Mouse (Mus musculus): ENCODE results near the gene Casq2. TPM values are rescaled to one million over a fixed set of nuclear protein-coding genes. Genes with fewer than 3 reads are reported as not detected.

Casq2 gene
- 1.9 and 4.3 TPM in 2 replicates for polyA plus RNA-seq (2015; fragmentation: Nextera tagmentation; extraction: Ambion mirVana)

DNA sequence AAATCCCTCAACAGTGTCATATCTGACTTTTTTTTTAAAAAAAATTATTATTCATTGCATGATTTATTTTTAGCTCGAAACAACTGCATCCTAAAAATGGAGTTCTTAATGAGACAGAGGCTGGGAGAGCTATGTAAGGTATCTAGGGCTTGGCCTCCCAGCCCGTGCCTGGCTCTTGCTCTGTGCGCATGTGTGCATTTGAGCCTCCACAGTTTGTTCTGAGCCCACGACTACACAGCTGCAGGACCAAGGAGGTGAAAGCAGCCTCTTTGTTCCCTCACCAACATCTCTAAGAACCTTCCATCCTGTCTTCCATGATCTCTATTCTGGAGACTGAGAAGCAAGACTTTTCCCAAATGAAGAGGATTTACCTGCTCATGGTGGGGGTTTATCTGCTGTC, at the start of gene Casq2:
Casq2 (plus strand) TSS at position 133 of the 400 bp plus-strand sequence.
- WGBS, result 78% methylated on average over 4 of the region's 4 CpGs
- ATAC-seq (ENCODE audit: low read depth), result no peak
- Histone ChIP-seq H3K9me3 (0 out of 2 replicates have a peak, but pooled peaks cover 3% of the 10 kb centered on the region), H3K4me1 (replicated peaks) (no peaks in the 10 kb centered on the region; the same call in 1 of the 2 replicates), H3K27ac (replicated peaks) (no peak within 1 kb of the TSS), H3K36me3 (no peaks in the 10 kb centered on the region), H3K9ac (no peak within 1 kb of the TSS), H3K27me3 (peaks cover 27% of the 10 kb centered on the region; the same call in 1 of the 2 replicates), H3K4me3 (no peak within 1 kb of the TSS), H3K4me2 (no peak within 1 kb of the TSS)

DNA sequence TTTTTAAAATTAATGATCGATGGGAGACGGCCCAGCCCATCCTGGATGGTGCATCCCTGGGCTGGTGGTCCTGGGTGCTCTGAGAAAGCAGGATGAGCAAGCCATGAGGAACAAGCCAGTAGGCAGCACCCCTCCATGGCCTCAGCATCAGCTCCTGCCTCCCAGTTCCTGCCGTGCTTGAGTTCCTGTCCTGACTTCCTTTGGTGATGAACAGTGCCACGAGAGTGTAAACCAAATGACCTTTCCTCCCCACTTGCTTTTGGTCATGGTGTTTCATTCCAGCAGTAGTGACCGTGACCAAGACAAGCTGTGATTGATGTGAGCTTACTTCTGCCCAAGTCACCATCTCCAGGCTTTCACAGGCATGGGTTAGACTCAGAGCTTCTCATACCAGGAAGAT, 48.4 kb upstream of the Casq2 start:
- WGBS, result 87% methylated on average over 5 of the region's 5 CpGs
- Histone ChIP-seq H3K4me3 (no peak overlapping the region), H3K4me2 (no peak overlapping the region), H3K9me3 (no peaks in the 10 kb centered on the region), H3K27ac (replicated peaks) (no peak overlapping the region), H3K9ac (no peak overlapping the region), H3K36me3 (no peaks in the 10 kb centered on the region), H3K4me1 (replicated peaks) (no peaks in the 10 kb centered on the region), H3K27me3 (no peaks in the 10 kb centered on the region)
- ATAC-seq (ENCODE audit: low read depth), result no peak

DNA sequence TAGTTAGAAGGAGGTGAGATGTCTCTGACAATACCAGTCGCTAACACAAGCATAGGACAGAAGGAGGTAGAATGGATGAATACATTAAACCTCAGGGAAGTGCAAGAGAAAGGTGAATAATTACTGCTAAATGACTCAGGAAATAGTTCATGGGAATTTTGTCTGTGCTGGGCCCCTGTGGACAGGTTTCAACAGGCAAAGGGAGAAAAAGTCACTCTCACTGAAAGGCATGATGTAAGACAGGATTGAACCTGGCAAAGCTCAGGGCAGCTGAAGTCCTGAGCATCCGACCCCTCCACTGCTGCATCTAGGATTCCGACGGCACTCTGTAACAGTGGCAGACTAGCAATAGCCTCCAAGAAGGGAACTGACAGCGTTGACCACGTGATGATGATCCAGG, 47.6 kb upstream of the Casq2 start:
- Histone ChIP-seq H3K4me1 (replicated peaks) (no peaks in the 10 kb centered on the region), H3K9me3 (no peaks in the 10 kb centered on the region), H3K4me2 (no peak overlapping the region), H3K27ac (replicated peaks) (no peak overlapping the region), H3K9ac (no peak overlapping the region), H3K27me3 (no peaks in the 10 kb centered on the region), H3K36me3 (no peaks in the 10 kb centered on the region), H3K4me3 (no peak overlapping the region)
- no peak for ATAC-seq (ENCODE audit: low read depth)
- 81% methylated on average over 6 of the region's 6 CpGs for WGBS

DNA sequence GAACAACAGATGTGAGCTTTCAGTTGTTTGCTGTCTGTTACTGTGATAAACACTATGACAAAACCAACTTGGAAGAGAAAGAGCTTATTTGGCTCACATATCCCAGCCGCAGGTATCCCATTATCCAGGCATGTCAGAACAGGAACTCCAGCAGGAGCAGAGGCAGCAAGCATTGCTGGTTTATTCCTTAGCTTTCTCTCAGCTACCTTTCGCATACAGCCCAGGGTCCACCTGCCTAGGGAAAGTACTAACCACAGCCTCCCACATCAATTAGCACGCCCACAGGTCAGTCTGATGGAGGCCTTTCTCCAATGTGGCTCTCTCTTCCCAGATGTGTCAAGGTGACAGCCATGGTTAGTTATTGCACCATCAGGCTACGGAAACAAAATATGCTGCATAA, 44.6 kb upstream of the Casq2 start:
- Histone ChIP-seq H3K4me1 (replicated peaks) (no peaks in the 10 kb centered on the region), H3K4me2 (no peak overlapping the region), H3K9me3 (no peaks in the 10 kb centered on the region), H3K4me3 (no peak overlapping the region), H3K36me3 (no peaks in the 10 kb centered on the region), H3K27me3 (no peaks in the 10 kb centered on the region), H3K27ac (replicated peaks) (no peak overlapping the region), H3K9ac (no peak overlapping the region)
- no peak for ATAC-seq (ENCODE audit: low read depth)
- 89% methylated on average over 4 of the region's 4 CpGs for WGBS

DNA sequence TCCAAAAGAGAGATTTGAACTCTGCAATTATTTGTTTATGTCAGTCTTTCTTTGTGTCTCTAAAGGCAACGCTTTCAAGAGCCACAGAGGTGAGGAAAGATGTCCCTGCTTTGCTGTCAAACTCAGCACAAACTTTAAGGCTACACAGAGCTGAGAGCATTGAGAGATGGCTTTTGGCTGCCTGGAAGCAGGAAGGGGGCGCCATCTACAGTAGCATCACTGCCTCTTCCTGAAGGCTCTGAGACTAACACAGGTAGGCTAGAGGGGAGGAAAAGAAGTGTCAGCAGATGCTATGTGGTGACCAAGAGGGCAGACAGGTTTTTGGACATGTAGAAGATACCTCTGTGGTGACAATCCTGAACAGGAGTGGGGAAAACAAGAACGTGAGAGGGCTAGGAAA, 41.1 kb upstream of the Casq2 start:
- Histone ChIP-seq H3K27ac (replicated peaks) (no peak overlapping the region), H3K9ac (no peak overlapping the region), H3K4me1 (replicated peaks) (peaks cover 15% of the 10 kb centered on the region), H3K9me3 (no peaks in the 10 kb centered on the region), H3K27me3 (no peaks in the 10 kb centered on the region), H3K36me3 (no peaks in the 10 kb centered on the region), H3K4me2 (no peak overlapping the region), H3K4me3 (no peak overlapping the region)
- 36% methylated on average over 3 of the region's 3 CpGs for WGBS
- ATAC-seq (ENCODE audit: low read depth), result no peak

DNA sequence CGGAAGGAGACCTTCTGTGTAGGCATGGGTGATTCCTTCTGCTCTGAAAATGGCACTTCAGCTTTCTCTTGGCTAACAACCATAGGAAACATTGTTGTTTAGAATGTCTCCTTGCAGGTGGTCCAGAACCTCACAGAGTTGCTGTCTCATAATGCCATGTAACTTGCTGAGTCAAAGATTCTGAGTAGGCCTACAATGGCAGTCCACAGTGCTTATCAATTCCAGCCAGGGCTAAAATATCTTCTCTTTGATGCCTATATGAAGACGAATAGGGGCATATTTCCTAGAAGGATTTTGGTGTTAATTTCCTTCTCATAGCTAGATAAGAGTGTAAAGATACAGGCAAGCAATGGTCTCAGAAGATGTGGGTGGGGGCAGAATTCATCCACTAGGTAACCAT, 38.7 kb upstream of the Casq2 start:
- Histone ChIP-seq H3K9ac (no peak overlapping the region), H3K4me1 (replicated peaks) (peaks cover 16% of the 10 kb centered on the region), H3K9me3 (no peaks in the 10 kb centered on the region; the same call in 1 of the 2 replicates), H3K36me3 (no peaks in the 10 kb centered on the region), H3K27me3 (no peaks in the 10 kb centered on the region), H3K27ac (replicated peaks) (no peak overlapping the region), H3K4me2 (no peak overlapping the region), H3K4me3 (no peak overlapping the region)
- no peak for ATAC-seq (ENCODE audit: low read depth)
- 95% methylated on average over 2 of the region's 2 CpGs for WGBS

DNA sequence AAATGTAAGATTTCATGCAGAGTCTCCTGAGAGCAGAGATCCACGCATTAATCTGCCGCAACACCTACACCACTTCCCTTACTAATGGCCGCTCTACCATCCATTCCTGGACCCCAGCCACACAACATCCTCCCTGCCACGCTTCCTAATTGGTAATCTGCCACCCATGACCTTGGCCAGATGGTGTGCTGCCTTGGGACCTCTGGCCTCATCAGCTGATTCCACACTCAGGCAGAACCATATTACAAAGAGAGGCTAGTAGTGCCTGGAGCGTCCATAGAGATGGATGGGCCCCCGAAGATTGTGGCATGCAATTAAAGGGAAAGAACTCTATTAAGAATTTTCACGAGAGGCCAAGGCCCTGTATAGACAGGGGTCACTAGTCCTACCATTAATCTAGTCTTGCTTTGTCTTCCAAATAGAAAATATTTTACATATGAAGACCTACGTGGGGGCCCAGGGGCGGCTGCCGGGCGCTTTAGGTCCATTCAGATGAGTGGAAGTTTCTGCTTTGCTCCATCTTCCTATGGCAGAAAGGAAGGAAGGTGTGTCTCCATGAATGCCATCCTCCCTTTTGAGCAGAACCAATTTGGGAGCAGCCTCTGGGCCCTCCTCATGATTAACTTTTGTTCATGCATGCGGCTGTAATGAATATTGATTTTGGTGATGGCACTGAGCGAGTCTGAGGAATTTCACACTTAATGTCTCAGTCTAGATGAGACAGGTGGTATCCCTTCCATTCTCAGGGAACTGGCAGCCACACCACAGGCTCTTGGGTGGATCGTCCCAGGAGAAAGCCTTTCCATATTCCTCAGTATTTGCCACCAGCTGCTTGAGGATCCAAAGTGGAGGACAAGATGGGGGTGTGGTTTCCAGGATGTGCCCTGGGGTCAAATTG, 36.8 kb upstream of the Casq2 start:
- WGBS, result 21% methylated on average over 14 of the region's 14 CpGs
- Histone ChIP-seq H3K9ac (no peak overlapping the region), H3K9me3 (no peaks in the 10 kb centered on the region; the same call in 1 of the 2 replicates), H3K27ac (replicated peaks) (peak overlapping the region; percentile 77), H3K36me3 (no peaks in the 10 kb centered on the region), H3K4me1 (replicated peaks) (peaks cover 23% of the 10 kb centered on the region), H3K27me3 (no peaks in the 10 kb centered on the region), H3K4me3 (no peak overlapping the region), H3K4me2 (no peak overlapping the region)
- ATAC-seq (ENCODE audit: low read depth), result peak; percentile 88

DNA sequence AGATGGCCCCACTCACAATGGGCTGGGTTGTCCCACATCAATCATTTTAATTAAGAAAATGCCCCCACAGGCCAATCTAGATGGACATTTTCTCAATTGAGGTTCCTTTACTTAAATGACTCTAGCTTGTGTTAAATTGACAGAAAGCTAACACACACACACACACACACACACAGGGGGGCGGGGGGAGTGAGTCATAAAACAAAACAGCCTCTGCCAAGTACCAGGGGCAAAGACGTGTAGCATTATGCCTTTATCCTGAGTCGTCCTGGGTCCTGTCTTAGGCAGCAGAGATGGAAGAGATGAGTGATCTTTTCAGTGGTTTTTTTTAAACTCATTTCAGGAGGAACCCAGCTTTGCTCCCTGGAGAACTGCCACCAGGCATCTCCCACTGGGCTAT, 34.2 kb upstream of the Casq2 start:
- H3K4me2 ChIP-seq, result no peak overlapping the region
- no peak overlapping the region for H3K9ac ChIP-seq
- no peak for ATAC-seq (ENCODE audit: low read depth)
- H3K4me3 ChIP-seq, result no peak overlapping the region
- WGBS, result 27% methylated on average over 3 of the region's 3 CpGs
- peaks cover 36% of the 10 kb centered on the region for H3K4me1 ChIP-seq (replicated peaks)
- no peaks in the 10 kb centered on the region; the same call in 1 of the 2 replicates for H3K9me3 ChIP-seq
- H3K27me3 ChIP-seq, result no peaks in the 10 kb centered on the region
- no peaks in the 10 kb centered on the region for H3K36me3 ChIP-seq
- H3K27ac ChIP-seq (replicated peaks), result 0 out of 2 replicates have a peak overlapping the region, but pooled peaks have one; percentile 20

DNA sequence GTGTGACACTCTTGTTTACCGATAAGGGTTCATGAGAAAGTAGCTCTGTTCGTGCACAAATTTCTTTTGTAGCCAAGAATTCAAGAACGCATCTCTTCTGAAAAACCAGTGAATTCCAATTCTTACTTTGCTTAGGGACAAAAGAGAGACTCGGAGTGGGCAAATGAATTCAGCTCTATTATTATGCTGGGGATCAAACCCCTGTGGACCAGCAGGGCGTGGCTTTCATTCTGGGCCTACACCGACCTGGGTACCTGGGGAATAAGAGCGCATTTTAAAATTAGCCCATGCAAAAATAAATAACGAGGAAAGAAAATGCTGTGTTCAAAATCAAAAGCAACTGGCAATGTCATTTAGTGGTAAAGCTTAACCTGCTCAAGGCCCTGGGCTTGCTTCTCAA, 32.9 kb upstream of the Casq2 start:
- Histone ChIP-seq H3K4me2 (no peak overlapping the region), H3K9me3 (no peaks in the 10 kb centered on the region; the same call in 1 of the 2 replicates), H3K36me3 (no peaks in the 10 kb centered on the region), H3K4me3 (no peak overlapping the region), H3K27ac (replicated peaks) (peak overlapping the region; percentile 54), H3K4me1 (replicated peaks) (peaks cover 44% of the 10 kb centered on the region), H3K9ac (no peak overlapping the region), H3K27me3 (no peaks in the 10 kb centered on the region)
- no peak for ATAC-seq (ENCODE audit: low read depth)
- 28% methylated on average over 8 of the region's 8 CpGs for WGBS

DNA sequence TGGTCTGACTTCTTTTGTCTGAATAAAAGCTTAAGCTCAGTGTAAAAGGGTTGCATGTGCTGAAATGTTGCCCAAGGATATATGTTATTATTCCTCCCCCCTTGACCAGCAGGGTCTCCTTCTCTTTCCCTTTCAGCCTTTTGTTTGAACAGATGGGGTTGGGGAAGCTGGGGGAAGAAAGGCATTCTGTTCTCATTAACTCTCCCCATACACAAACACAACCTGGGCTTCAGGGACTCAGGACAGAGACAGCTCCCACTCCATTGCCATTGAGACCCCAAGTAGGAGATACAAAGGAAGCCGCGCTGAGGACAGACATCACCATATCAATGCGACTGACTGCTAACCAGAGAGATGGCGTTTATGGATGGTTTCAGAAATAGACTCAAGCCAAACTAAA, 30.3 kb upstream of the Casq2 start:
- Histone ChIP-seq H3K9me3 (no peaks in the 10 kb centered on the region; the same call in 1 of the 2 replicates), H3K27me3 (no peaks in the 10 kb centered on the region), H3K4me3 (no peak overlapping the region), H3K9ac (no peak overlapping the region), H3K27ac (replicated peaks) (peak overlapping the region; percentile 76), H3K4me1 (replicated peaks) (peaks cover 28% of the 10 kb centered on the region), H3K36me3 (no peaks in the 10 kb centered on the region), H3K4me2 (no peak overlapping the region)
- peak; percentile 52; the same call in 1 of the 2 replicates for ATAC-seq (ENCODE audit: low read depth)
- WGBS, result 6% methylated on average over 4 of the region's 4 CpGs

DNA sequence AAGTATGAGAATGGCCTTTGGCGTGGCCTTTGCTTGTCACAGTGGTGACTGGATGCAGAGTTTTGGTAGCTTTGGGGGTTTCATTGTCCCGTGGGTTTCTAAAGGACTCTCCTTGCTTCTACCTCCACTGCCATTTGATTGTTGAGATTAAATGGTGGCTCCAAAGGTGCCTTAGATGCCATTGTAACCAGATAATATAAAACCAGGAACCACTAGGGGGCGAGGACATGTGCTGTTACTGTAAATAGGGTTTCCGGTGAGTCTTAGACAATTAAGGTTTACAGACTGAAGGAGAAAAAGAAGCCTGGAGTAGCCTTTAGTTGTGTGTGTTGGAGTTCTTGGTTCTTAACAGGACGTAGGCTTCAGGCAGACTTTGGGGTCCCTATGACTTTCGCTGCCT, 26.1 kb upstream of the Casq2 start:
- 81% methylated on average over 6 of the region's 6 CpGs for WGBS
- Histone ChIP-seq H3K4me1 (replicated peaks) (peaks cover 26% of the 10 kb centered on the region), H3K27ac (replicated peaks) (no peak overlapping the region), H3K9ac (no peak overlapping the region), H3K27me3 (no peaks in the 10 kb centered on the region), H3K4me3 (no peak overlapping the region), H3K36me3 (no peaks in the 10 kb centered on the region), H3K9me3 (no peaks in the 10 kb centered on the region), H3K4me2 (no peak overlapping the region)
- ATAC-seq (ENCODE audit: low read depth), result no peak

DNA sequence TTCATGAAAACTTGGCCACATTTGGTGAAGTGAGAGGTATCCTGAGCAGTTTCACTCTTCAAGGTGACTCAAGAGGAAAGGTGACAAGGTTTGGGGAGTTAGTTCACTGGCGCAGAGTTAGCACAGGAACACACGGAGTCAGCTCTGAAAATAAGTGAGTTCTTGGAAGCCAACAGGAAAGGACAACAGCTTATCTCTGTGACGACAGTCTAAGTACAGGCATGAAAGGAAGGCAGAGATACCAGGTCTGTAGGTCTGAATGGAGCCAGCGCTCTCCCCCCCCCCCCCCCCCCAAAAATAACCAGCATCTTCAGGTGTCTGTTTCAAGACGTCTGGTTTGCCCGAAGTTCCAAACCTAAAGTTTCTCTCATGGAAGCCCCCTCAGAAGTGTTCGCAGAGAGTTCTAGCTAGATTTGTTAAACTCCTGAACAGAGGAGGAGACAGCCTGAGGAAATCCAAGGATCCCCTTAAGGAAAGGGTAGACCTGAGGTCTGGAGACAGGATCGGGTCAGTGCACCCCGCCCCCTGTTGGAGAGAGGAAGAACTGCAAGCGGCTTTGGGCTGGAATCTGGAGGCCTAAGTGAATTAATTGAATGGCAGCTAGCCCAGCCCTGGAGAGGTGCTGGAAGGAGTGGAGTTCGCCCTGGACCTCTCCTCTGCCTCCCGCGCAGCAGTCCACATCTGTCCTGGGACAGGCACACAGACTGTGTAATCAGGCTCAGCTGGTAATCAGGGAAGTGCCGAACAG, 24.1 kb upstream of the Casq2 start:
- Histone ChIP-seq H3K9me3 (no peaks in the 10 kb centered on the region), H3K27me3 (no peaks in the 10 kb centered on the region), H3K4me1 (replicated peaks) (peaks cover 13% of the 10 kb centered on the region; the same call in 1 of the 2 replicates), H3K4me2 (no peak overlapping the region), H3K9ac (no peak overlapping the region), H3K27ac (replicated peaks) (peak overlapping the region; percentile 79), H3K36me3 (no peaks in the 10 kb centered on the region), H3K4me3 (no peak overlapping the region)
- ATAC-seq (ENCODE audit: low read depth), result peak; percentile 78
- 44% methylated on average over 14 of the region's 14 CpGs for WGBS
